Mouse (Mus musculus) lung, postnatal 25 days (tissue): ENCODE results near the gene Bcl9.

Experiments used
- DNase-seq: peaks from one replicate; pipeline ENCODE4 v3.0.0; 2022; ENCODE audit warnings: low spot score

Bcl9 gene

DNA sequence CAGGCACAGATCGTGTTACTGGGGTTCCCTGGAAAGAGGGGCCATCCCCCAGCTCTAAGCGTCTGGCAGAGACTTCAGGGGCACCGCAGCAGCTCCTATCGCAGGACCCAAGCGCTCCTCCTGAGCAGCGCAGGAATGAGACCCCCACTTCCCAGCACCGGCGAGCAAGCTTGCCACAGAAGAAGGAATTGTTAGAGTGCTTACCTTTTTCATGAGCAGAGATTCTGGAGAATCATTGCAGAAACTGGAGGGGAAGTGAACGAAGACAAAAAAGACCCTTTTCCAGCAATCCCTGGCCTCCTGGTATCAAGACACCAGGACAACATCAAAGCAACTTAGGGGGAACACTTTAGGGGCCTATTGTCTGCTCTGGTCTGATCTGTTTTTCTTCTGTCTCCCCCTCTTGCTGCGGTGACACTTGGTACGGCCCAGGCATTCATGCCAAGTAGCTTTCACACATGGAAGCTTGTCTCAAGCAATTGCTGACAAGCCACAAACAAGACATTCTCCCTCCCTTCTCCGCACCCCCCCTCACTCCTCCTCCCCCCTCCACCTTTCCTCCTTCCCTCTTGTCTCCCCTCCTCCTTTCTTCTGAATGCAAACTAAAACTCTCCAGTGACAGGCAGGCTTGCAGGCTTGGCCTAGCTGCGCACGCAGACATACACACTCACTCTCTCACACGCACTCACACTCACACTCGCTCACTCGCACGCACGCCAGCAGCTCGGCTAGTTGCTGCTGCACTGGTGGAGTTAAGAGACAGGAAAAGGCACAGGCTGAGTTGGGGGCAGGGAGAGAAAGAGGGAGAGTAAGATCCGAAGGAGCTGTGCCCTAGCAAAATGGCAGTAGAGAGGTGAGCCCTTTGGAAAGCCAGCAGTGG lies at the start of gene Bcl9:
Gene Bcl9, minus strand, starts transcription at position 365 of the 880 bp plus-strand sequence.
- peak; percentile 75 for DNase-seq

GRCm38 (mm10) chr3:97339193-97339576 lies 41.5 kb upstream of the Bcl9 start:
- no peak for DNase-seq

DNA sequence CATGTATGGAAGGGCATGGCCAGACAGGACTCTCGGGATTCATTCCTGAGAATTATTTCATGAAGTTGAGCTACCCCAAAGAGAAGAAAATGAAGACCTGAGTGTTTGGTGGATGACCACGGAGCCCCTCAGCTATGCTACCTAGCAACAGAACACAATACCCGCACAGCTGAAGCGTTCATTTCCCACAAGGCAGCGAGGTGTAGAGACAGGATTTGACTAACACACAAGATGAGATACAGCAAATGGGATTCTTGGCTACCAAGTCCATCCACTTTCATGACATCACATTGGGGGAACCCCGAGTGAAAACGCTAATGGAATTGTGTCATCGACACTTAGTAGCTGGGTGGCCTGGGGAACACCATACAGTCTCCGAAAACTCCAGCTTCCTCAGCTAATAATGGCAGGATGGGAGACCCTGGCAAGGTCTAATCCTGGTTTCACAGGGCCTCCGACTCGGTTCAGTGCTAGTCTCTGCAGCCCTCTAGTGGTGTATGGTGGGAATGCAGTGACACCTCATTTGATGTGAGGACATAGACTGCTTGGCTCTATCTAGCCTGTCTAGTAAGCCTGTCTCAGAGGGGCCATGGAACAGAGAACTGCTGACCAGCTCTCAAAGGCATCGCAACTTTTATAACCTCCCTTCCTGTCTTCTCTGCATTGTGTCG lies 40.9 kb upstream of the Bcl9 start:
- DNase-seq, result peak; percentile 86

GRCm38 (mm10) chr3:97337306-97337705 lies 39.6 kb upstream of the Bcl9 start:
- no peak for DNase-seq

DNA sequence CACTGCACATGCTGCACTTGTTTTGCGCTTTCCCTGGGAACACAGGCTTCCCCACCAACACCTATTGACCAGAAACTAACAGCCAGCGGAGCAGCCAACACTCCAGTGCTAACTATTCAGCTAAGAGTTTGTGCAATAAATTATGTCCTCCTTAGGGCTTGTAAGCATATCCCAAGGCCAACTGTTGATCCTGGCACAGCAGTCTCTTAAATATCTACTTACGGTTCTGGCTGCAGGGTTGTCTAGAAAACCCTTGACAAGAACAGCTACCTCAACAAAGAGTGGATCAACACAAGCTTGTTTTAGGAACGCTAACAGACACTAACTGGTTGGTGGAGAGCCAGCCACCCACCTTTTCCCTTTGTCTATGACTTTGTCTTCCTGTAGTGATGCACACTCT lies 38.6 kb upstream of the Bcl9 start:
- DNase-seq, result no peak

GRCm38 (mm10) chr3:97334618-97335017 lies 36.9 kb upstream of the Bcl9 start:
- DNase-seq, result no peak

GRCm38 (mm10) chr3:97332172-97332571 lies 34.5 kb upstream of the Bcl9 start:
- no peak for DNase-seq

DNA sequence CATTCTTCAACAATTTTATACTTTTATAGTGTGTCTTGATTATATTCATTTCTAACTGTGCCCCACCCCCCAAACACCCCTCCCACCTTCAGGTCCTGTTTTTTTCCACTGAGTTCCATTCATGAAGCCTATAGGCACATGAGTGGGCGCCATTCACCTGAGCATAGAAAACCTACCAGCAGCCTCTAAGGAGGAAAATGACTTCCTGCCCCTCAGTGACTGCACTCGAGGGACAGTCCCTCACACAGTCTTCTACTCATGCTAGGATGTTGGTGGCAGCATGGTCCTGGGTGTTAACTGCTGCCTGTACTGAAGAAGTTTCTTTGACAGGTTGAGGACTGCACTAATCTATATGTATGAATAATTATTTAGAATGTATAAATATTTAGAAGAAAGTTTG lies 30.1 kb upstream of the Bcl9 start:
- no peak for DNase-seq

- DNase-seq, result no peak
These were observed 29.6 kb upstream of the Bcl9 start for GRCm38 (mm10) chr3:97327356-97327755.

DNA sequence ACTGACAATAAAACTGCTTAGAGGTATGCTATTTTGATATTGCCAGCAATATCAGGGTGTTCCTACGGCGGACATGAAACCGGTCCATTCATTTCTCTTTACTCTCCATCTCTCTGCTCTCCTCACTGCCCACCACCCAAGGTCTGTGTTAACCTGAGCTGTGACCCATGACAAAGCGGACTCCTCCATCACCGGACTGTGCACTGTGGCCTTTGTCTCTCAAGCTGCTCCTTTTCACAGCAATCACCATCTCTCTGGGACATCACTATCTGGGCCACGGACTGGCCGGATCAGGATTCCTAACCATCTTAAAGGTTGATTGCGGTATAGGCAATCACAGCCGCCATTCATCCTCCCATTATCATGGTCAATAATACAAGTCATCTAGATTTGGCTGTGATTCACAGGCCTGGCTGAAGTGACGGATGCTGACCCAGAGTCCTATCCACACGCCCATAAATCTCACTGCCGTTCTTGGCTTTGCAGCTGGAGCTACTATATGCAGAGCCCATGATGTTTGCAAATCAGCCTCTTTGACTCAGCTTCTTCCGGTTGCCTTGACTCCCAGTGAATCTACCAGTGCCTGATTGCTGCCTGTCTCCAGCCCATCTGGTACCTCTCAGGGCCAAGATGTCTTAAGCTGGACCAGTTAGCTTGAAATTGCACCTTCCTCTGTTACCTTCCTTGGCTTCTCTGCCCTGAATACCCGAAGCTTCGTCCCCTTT lies 28.1 kb upstream of the Bcl9 start:
- no peak for DNase-seq

- DNase-seq, result no peak
These were observed 26.3 kb upstream of the Bcl9 start for GRCm38 (mm10) chr3:97324046-97324445.

- peak; percentile 32 for DNase-seq
These were observed 19.6 kb upstream of the Bcl9 start for GRCm38 (mm10) chr3:97317302-97317701.

- DNase-seq, result no peak
These were observed 15.7 kb upstream of the Bcl9 start for GRCm38 (mm10) chr3:97313431-97313830.

DNA sequence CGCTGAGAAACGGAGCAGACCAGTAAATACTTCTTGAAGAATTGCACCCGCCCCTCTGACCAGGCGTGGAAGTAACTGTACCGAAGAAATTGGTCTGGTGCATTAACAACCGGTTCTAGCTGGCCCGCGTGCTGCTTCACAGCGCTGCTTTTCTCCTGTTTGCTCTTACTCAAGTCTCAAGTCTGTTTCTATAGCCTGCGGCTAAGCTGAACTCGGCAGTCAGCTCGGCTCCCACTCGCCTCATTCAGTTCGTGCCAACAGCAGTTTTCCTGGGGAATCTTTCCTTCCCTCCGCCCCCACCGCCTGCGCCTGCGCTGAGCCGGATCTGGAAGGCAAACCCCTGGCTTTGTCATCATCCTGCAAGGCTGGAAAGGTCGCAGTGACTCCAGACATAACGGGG lies 14.3 kb upstream of the Bcl9 start:
- peak; percentile 31 for DNase-seq

GRCm38 (mm10) chr3:97309748-97310536 lies 12.2 kb upstream of the Bcl9 start:
- DNase-seq, result no peak

GRCm38 (mm10) chr3:97308440-97308839 lies 10.7 kb upstream of the Bcl9 start:
- no peak for DNase-seq

GRCm38 (mm10) chr3:97305907-97306306 lies 8.2 kb upstream of the Bcl9 start:
- DNase-seq, result no peak

DNA sequence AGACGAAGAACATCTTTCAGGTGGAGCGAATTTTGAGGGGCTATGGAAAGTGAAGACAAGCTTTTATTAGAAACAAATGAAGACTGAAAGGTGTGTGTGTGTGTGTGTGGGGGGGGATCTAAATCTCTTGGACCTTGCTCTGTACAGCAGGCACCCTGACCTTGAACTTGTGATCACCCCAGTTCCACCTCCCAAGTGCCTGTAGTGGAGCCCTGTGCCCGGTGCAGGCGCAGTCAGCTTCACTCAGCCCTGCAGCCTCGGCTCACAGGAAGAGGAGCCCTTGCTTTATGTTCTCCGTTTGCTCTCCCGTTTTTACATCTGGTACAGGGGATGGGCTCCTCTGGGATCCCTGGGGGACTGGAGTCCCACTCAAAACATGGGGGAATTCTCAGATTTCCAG lies 3.9 kb upstream of the Bcl9 start:
- no peak for DNase-seq

- no peak for DNase-seq
These were observed 2.7 kb upstream of the Bcl9 start for GRCm38 (mm10) chr3:97300370-97300769.

GRCm38 (mm10) chr3:97299885-97300284 lies 2.2 kb upstream of the Bcl9 start:
- DNase-seq, result no peak

- DNase-seq, result no peak
These were observed 1.2 kb upstream of the Bcl9 start for GRCm38 (mm10) chr3:97298856-97299465.
